Mouse (Mus musculus) inflammation-experienced regulatory T-cells, adult 6 months (primary cell): ENCODE results near the gene Cnpy2. TPM values are rescaled to one million over a fixed set of nuclear protein-coding genes. Genes with fewer than 3 reads are reported as not detected.
"Not testable (repeated sequence)": the region's sequence is repeated elsewhere in the genome, so short reads cannot be mapped to it uniquely, and the experiment has no call there.

Experiments used
- ATAC-seq: one replicate; pipeline ENCODE4 v1.8.0; 2017
- polyA plus RNA-seq, 3 experiments: library from polyadenylated mRNA; unstranded; fragments of 100-300 nt; shearing (Covaris generic); gene quantifications; one replicate each; pipeline ENCODE4 v1.2.1; 2017

Gene Cnpy2
- polyA plus RNA-seq, 3 experiments from 2014 or later: 101 to 106 (median 102) TPM

DNA sequence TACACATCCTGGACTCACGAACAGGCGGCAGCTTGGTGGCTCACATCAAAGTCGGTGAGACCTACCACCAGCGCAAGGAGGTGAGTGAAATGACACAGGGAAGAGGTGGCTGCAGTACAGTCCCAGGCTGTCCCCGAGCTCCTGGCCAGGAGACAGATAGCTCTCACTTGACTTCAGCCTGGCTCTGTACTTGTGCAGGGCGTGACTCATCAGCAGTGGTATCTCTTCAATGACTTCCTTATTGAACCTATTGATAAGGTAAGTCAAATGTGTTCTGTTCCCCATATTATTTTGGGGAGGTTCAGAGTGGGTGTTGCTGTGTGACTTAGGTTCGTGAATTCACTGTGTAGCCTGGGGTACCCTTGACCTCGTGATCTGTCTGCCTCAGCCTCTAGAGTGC lies 6.7 kb upstream of the Cnpy2 start:
- no peak for ATAC-seq

- no peak for ATAC-seq
Observed at GRCm38 (mm10) chr10:128321641-128322040, 618 bp upstream of the Cnpy2 start.

DNA sequence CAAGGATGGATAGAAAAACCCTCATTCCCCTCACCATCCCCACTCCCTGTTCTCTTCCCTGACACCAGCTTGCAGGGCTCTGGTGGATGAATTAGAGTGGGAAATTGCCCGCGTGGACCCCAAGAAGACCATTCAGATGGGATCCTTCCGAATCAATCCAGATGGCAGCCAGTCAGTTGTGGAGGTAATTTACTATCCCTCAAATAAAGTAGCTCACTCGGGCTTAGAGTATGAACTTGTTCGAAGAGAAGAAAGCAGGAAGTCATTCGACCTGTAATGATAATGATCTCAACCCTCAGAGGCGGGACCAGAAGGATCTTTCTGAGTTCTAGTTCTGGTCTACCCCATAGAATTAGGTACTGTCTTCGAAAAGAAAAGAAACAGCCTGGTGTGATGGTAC lies 1.3 kb downstream of the Cnpy2 start:
- ATAC-seq: peak; percentile 60

GRCm38 (mm10) chr10:128326825-128327224 lies 4.6 kb downstream of the Cnpy2 start:
- no peak for ATAC-seq

GRCm38 (mm10) chr10:128327610-128328009 lies 5.4 kb downstream of the Cnpy2 start:
- no peak for ATAC-seq

- ATAC-seq: not testable (repeated sequence)
Observed at GRCm38 (mm10) chr10:128332358-128333249, 10.3 kb downstream of the Cnpy2 start.

- peak; percentile 27 for ATAC-seq
Observed at GRCm38 (mm10) chr10:128335582-128335981, 13.3 kb downstream of the Cnpy2 start.

- no peak for ATAC-seq
Observed at GRCm38 (mm10) chr10:128336195-128336594, 13.9 kb downstream of the Cnpy2 start.

- no peak for ATAC-seq
Observed at GRCm38 (mm10) chr10:128336597-128336996, 14.3 kb downstream of the Cnpy2 start.

DNA sequence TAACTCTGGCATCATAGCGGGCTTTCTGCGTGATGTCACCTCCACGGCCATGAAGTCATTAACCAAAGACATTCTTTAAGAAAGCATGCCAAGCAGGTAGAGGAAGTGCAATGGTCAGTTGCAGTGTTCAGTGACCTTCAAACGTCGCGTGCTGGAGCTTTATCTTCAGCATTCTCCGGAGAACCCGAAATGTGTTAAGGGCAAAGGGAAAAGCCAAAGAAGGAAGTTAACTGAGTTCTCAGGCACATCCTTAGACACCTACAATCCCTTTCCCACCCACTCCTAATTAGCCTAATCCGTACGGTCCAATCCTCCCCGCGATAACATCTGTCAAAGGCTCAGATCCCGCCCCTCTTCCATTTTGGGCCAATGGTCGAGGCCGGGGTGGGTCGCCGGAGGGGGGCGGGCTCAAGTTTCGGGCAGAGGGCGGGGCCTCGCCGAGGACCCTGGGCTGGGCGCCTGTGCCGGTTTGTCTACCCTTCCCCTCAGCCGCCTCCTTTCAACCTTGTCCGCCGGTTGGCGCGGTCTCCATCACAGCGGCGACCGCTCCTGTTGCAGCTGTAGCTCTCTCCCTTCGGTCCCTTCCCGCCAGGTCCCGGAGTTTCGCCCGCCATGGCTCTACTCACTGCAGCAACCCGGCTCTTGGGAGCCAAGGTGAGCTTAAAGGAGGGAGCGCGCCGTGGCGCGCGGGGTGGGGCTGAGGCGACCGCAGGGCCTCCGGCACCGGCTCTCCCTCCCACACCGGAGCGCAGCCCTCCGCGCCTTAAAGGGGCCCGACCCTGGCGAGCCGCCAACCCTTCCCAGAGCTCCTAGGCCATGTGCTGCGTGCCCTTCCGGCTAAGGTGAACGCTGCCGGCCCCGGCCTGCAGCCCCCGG lies 15.3 kb downstream of the Cnpy2 start, which contains the start of gene Cs:
TSS of gene Cs (plus strand) at position 429 of the 876 bp plus-strand sequence.
- ATAC-seq: peak; percentile 95

DNA sequence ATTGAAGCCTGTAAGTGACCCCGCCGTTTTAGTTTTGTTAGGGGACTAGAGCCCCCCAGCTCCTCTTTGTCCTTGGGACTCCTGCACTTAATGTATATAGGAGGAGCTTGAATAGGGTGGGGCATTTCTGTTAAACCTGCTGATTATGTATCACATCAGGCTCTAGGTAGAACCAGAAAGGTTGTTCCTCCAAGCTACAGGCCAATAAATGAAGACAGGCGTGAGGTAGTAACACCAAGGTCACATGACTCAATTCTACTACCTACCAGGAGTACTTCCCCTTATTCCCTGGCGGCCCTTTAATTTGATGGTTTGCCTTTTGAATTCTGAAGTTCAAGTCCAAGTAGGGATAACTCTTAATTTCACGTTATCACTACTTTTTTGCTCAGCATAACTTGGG lies 16.2 kb downstream of the Cnpy2 start:
- no peak for ATAC-seq

- ATAC-seq: no peak
Observed at GRCm38 (mm10) chr10:128338948-128339347, 16.7 kb downstream of the Cnpy2 start.

DNA sequence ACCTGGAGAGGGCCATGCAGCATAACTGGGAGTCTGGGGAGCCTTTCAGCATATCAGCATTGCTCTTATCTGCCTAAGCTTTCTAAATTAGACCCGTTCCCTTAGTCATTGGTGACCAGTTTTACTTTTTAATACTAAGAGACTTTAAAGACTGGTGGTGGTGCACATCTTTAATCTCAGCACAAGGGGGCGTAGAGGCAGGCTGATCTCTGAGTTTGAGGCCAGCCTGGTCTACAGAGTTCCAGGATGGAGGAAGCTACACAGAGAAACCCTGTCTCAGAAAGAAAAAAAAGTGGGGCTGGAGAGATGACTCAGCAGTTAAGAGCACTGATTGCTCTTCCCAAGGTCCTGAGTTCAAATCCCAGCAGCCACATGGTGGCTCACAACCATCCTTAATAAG lies 18.0 kb downstream of the Cnpy2 start:
- ATAC-seq: no peak

DNA sequence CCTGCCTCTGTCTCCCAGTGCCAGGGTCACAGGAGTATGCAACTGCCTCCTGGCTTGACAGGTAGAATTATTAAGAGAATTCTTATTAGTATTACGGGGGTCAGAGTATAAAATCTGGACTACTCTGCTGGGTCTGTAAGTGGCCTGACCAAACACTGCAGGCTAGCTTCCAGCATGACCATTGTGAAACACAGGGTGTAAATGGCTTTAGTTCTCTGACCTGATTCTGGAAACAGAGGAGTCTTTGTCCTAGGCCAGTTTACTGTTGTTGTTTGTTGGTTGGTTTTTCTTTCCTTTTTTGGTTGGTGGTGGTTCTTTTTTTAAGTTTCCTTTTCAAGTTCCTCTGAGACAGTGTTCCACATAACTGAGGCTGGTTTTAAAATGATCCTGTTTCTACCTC lies 21.2 kb downstream of the Cnpy2 start:
- no peak for ATAC-seq

DNA sequence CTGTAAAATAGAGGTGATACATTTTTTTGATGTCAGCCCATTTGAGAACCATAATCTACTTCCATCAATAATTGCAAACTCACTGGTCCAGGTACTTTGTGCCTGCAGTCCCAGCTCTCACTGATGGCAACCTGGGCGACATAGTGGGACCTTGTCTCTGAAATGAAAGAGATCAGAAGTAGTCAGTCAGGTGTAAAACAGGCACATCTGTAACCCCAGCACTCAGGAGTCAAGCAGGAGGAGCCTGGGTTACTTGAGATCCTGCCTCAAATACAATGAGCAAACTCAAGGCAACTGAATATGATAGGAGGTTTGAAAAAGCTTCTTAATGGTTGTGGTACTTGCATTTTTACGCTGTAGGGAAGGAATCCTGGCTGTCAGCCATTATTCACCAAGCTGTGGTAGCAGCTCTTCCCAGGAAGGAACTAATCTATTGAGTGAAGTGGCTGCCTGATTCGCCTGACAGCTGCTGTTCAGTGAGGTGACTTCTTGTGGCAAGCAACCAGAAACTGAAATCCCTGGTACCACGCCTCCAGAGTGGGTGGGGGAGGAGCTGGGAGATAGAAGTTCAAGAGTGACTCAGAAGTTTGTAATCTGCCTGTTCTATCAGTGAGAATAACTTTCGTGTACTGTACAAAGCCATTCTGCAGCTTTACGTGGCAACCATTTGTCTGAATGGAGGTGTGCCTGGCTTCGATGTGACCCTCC lies 22.5 kb downstream of the Cnpy2 start:
- ATAC-seq: peak; percentile 94

GRCm38 (mm10) chr10:128347541-128347940 lies 25.3 kb downstream of the Cnpy2 start:
- no peak for ATAC-seq

- ATAC-seq: no peak
Observed at GRCm38 (mm10) chr10:128358796-128359195, 36.5 kb downstream of the Cnpy2 start.

- ATAC-seq: no peak
Observed at GRCm38 (mm10) chr10:128359226-128359625, 37.0 kb downstream of the Cnpy2 start.

DNA sequence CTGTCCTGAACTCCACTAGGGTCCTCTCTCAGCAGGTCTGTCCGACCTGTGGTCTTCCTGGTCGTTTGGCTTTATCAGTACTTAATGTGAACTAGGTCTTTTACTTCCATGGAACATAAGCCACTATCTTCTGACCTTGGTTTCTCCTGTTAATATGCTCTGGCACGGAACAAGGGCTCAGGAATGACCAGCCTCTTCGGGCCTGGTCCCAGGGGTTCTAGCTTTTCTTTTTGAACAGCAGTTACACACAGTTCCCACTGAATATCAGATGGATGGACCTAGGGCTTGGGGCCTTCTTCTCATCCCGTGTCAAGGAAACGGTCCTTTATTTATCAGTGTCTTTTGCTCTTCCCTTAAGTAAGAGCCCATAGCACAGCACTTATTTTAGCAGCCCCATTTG lies 39.6 kb downstream of the Cnpy2 start:
- no peak for ATAC-seq

DNA sequence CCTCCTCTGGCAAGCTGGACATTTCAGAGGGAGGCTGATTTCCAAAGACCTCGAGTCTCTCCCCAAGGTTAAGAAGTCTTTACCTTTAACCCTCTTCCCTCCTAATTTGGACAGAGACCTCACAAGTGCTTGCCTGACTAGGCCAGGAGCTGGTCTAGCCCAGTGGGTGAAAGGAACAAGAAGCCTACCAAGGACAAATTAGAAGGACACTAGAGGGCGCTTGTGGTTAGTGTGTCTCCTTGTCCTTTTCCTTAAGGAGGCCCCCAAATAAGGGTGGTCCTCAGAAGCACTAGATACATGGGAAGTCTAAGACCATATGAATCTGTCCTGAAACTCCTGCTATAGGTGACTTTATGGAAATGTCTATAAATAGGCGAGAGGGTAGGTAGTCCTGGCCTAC lies 40.3 kb downstream of the Cnpy2 start:
- no peak for ATAC-seq

DNA sequence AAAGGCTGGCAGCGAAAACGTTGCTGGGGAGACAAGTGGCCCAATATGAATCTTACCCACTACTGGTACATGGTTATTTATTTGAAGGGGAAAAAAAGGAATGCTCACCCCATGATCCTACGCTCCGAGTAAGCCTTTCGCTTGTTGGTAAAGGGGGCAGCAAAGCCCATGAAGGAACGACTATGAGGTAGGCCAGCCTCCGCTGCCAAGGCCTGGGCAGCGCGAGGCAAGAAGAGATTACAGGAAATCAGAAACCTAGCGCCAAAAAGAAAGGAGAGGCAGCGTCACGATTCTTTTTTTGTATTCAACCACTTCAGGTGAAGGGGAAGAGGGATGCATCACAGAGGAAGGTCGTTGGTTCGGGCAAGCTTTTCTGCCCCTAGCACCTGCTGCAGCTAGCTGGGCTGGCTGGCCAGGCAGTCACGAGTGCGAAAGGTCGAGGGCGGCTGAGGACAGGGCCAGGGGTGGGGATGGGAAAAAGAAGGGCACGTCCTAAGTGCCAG lies 45.7 kb downstream of the Cnpy2 start:
- ATAC-seq: no peak

DNA sequence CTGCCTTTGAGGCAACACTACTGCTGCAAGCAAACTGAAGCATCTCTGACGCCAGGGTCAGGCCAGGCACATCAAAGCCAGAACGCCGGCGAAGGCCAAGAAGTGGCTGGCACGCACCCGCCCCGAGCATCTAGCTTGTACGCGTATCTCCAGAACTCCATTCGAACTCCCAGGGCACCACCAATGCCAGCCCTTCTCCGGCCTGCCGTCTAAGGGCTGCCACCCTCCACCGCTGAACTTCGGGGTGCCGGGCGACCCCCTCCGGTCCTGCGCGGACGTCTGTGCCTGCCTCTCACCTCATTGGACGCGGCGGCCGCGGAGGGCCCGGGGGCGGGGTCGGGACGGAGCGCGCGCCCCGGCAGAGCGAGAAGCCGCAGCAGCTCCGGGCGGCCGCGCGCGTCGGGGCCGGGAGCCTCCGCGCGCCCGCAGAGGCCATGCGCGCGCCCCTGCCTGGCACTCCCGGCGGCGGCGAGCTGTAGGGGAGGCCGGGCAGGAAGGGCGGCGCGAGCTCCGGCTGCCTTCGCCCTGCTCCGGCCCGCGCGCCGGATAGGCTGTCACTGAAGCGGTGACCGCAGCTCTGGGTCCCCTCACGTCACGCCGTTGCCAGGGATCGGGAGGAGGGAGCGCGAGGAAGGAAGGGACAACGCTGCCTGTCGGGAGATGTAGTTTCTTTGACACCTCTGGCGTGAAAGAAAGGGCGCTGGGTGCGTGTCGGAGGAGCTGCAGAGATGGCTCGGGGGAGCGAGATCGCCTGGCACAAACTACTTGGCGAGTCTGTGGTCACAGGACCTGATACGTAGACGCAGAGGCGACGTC lies 46.4 kb downstream of the Cnpy2 start, which contains the start of gene Coq10a:
TSS of gene Coq10a (minus strand) at position 596 of the 816 bp plus-strand sequence.
- peak; percentile 87 for ATAC-seq
